Mouse (Mus musculus) embryonic fibroblast, embryonic 13.5 days (primary cell): ENCODE measurements around the gene Sh3rf1.

Experiments used
- CTCF ChIP-seq: IDR thresholded peaks from 2 replicates; pipeline ENCODE4 v1.5.1; 2011; ENCODE audit warnings: mild to moderate bottlenecking, control low read depth, low read length, moderate library complexity, borderline replicate concordance; ENCODE audit not compliant: insufficient read depth
- POLR2A ChIP-seq: IDR thresholded peaks from 2 replicates; pipeline ENCODE4 v1.6.1; 2011; ENCODE audit warnings: low read depth, mild to moderate bottlenecking, control low read depth, low read length, moderate library complexity

- TF ChIP-seq POLR2A: no peak
- TF ChIP-seq CTCF: no peak
These were observed 49.9 kb downstream of the Sh3rf1 start for GRCm38 (mm10) chr8:61273307-61274221.
